Mouse (Mus musculus) cortical plate, adult 2 months (tissue): Measurements from ENCODE around the gene Hyal1. TPM values are rescaled to one million over a fixed set of nuclear protein-coding genes. Genes with fewer than 3 reads are reported as not detected.

ENCODE experiments used
- H3K27ac ChIP-seq: fragments of 200-500 bp; 2 replicates; pipeline ENCODE4 v1.5.1; 2012; ENCODE audit warnings: low read length, control low read depth, inconsistent platforms; ENCODE audit not compliant: insufficient read depth
- H3K4me1 ChIP-seq: fragments of 200-500 bp; 2 replicates; pipeline ENCODE4 v1.6.1; 2011; ENCODE audit warnings: low read length; ENCODE audit not compliant: control insufficient read depth, insufficient read depth
- H3K4me3 ChIP-seq: fragments of 200-500 bp; 2 replicates; pipeline ENCODE4 v1.5.1; 2011; ENCODE audit warnings: mild to moderate bottlenecking, low read length, control low read depth; ENCODE audit not compliant: insufficient read depth
- CTCF ChIP-seq: fragments of 200-500 bp; IDR thresholded peaks from 2 replicates; pipeline ENCODE4 v1.5.1; 2011; ENCODE audit warnings: mild to moderate bottlenecking, control low read depth, low read length; ENCODE audit not compliant: insufficient read depth; ENCODE audit errors: extremely low read depth
- POLR2A ChIP-seq: fragments of 200-500 bp; IDR thresholded peaks from 2 replicates; pipeline ENCODE4 v1.6.1; 2011; ENCODE audit warnings: mild to moderate bottlenecking, low read length, control low read depth; ENCODE audit not compliant: insufficient read depth; ENCODE audit errors: extremely low read depth
- polyA plus RNA-seq: library from polyadenylated mRNA; depleted of rRNA; stranded (reverse); fragments of >200 nt; gene quantifications from 2 replicates; pipeline ENCODE4 v1.2.3, GENCODE M21; 2012

Hyal1 gene
- polyA plus RNA-seq, 1 experiment: 5.7 TPM

- Histone ChIP-seq H3K27ac (peak overlapping the region; percentile 97), H3K4me1 (0 out of 2 replicates have a peak, but pooled peaks cover 5% of the 10 kb centered on the region), H3K4me3 (peak overlapping the region; percentile 11; the same call in 1 of the 2 replicates)
- TF ChIP-seq CTCF (peak; percentile 62), POLR2A (peak; percentile 85; the same call in 1 of the 2 replicates)
Observed at GRCm38 (mm10) chr9:107612191-107612944, 35.6 kb downstream of the Hyal1 start.

DNA sequence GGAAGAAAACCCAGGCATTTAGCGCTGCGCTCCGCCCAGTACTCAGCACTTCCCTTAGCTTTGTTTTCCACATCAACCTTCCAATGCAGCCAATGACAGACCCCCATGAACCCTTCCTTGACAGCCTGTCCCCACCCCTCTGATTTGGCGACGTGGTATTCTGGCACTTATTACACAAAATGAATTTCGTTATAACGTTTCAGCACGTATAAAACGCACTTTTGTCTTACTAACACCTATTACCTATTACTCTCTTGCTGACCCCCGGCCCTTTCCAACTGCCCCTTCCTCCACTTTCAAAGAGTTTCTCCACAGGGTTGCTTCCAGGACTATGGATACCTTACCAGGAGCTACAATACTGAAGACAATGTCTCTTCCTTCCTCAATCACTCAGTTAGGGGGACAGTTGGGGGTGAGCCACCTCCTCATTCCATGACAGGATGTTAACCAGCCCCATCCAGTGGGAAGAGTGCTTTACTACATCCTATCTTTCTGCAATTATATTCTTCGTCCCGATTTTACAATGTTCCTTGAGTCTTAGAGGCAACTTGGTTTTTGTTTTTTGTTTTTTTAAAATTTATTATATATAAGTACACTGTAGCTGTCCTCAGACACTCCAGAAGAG lies 36.3 kb downstream of the Hyal1 start:
- Histone ChIP-seq H3K4me1 (0 out of 2 replicates have a peak, but pooled peaks cover 5% of the 10 kb centered on the region), H3K4me3 (0 out of 2 replicates have a peak overlapping the region, but pooled peaks have one; percentile 0), H3K27ac (peak overlapping the region; percentile 30)
- TF ChIP-seq POLR2A (no peak), CTCF (no peak; the same call in 1 of the 2 replicates)

DNA sequence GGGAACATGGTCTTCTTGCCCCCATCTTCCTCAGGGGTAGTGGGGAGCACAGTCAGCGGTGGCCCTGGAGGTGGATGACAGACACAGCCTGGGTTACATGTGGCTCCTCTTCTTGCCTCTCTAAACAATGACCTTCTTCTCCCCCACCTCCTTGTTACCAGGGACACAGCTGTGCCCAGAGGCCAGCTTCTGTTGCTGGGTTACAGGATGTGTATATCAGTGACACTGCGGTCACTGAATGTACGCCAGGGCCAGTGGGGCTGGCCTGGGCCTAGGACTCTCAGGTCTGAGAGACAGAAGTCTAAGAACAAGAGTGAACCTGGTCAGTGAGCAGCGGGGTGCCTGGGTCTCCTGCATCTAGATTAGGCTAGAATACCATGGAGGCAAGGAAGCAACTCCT lies 38.3 kb downstream of the Hyal1 start:
- TF ChIP-seq POLR2A (no peak), CTCF (no peak)
- Histone ChIP-seq H3K4me1 (0 out of 2 replicates have a peak, but pooled peaks cover 5% of the 10 kb centered on the region), H3K27ac (no peak overlapping the region), H3K4me3 (no peak overlapping the region)

- no peaks in the 10 kb centered on the region for H3K4me1 ChIP-seq
- TF ChIP-seq CTCF: no peak
- TF ChIP-seq POLR2A: no peak
- no peak overlapping the region for H3K4me3 ChIP-seq
- no peak overlapping the region for H3K27ac ChIP-seq
Observed at GRCm38 (mm10) chr9:107617461-107617860, 40.7 kb downstream of the Hyal1 start.

DNA sequence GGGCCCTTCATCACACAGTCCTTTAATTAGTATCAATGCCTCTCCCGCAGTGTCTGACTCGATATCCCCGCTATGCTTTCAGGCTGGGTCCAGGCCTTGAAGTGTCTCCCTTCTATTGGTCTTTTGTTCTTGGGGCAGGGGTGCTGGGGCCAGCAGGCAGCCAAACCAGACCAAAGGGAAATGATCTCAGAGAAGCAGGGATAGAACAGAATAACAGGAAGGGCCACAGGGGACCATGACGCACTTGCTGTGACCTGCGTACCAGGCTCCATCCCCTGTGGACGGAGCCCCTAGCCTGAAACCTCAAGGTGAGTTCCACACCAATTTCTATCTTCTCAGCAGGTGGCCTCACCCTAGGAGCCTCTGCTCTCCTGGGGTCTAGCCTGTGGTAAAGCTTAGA lies 41.4 kb downstream of the Hyal1 start:
- Histone ChIP-seq H3K4me3 (no peak overlapping the region), H3K4me1 (no peaks in the 10 kb centered on the region), H3K27ac (peak overlapping the region; percentile 41; the same call in 1 of the 2 replicates)
- no peak for TF ChIP-seq POLR2A
- no peak for TF ChIP-seq CTCF

DNA sequence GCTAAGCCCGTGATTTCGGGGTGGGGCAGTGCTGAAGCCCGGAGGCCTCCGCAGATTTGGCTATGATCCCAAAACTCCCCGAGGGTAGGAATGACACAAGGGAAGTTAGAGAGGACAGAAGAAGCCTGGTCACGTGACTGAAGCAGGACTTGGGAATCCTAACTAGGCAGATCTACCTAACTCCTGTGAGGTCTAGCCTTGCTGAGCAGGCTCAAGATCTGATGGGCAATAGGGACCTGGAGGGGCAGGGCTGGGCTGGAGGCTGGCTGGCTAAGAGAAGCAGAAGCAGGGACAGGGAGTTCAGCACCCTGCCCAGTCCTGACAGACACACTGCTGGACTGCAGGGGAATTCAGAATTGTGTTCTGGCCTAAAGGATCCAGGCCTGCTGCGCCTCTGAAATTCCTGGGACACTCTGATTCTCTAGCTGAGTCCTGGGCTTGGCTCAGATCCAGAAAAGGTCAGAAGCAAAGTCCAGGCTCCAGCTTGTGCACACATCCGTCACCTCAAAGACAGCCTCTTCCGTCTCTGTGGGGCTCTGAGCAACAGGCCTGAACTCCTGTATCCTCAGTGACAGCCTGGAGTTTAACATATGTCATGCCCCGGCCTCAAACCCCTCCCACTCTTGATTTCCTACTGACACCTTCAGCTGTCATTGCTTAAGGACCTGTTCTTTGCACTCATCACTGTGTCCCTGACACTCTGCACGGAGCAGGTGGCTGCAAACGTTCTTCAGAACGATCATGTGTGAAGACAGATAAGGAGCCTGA lies 42.2 kb downstream of the Hyal1 start:
- no peak overlapping the region for H3K4me3 ChIP-seq
- H3K4me1 ChIP-seq: no peaks in the 10 kb centered on the region
- TF ChIP-seq CTCF (no peak), POLR2A (no peak)
- peak overlapping the region; percentile 41; the same call in 1 of the 2 replicates for H3K27ac ChIP-seq

DNA sequence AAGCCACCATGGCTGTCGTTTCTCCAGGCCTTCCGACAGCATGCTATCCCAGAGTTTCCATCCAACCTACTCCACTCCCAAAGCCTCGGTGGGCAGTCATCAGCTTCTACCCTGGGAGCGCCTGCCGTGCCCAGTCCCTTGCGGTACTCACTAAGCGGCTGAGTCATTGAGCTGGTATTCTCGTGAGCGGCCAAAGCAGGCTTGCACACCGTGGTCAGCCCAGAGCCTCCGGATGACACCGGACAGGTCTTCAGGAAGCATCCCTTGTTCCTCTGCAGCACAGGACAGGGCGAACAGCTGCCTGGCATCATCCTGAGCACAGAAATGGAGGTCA lies 42.8 kb downstream of the Hyal1 start:
- no peak overlapping the region for H3K27ac ChIP-seq

DNA sequence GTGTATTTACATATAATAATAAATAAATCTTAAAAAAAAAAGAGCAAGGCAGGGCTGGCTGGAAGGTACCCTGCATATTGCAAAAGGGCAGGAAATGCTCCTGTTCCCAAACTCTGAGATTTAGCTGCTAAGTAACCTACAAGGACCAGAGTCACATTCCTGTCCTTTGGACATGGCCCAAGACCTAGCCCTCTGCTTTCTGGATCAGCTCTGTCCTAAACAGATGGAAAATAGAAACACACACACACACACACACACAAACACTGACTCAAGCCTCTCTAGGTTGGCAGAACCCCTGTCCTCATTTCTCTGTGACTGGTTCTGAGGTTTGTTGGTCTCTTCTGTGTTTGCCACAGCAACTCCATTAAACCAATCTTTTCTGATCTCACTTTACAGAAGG lies 44.2 kb downstream of the Hyal1 start:
- Histone ChIP-seq H3K4me1 (no peaks in the 10 kb centered on the region), H3K27ac (no peak overlapping the region), H3K4me3 (no peak overlapping the region)
- TF ChIP-seq CTCF (no peak), POLR2A (no peak)

More for the DNA sequence above, 42.8 kb downstream of the Hyal1 start:
- Histone ChIP-seq H3K4me3 (no peak overlapping the region), H3K4me1 (no peaks in the 10 kb centered on the region)
- no peak for TF ChIP-seq POLR2A

DNA sequence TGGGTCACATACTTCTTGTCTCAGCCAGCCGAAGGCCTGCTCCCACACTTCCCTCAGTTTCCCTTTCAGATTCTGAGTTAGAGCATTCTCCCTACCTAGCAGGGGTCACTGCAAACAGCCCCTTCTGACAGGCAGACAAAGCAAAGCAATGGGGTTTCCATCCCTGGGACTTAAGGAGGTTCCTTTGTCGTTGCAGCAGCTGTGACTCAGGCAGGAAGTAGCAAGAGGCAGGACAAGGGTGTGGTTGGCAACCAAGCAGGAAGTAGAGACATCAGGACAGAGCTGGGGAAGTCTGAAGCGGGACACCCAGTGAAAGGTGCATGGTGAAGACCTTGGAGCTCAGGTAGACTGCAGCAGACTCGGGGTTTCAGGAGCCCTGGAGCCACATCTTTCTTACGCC lies 47.8 kb downstream of the Hyal1 start:
- H3K27ac ChIP-seq: no peak overlapping the region
- TF ChIP-seq POLR2A (no peak), CTCF (no peak)
- H3K4me1 ChIP-seq: peaks cover 9% of the 10 kb centered on the region
- H3K4me3 ChIP-seq: no peak overlapping the region

DNA sequence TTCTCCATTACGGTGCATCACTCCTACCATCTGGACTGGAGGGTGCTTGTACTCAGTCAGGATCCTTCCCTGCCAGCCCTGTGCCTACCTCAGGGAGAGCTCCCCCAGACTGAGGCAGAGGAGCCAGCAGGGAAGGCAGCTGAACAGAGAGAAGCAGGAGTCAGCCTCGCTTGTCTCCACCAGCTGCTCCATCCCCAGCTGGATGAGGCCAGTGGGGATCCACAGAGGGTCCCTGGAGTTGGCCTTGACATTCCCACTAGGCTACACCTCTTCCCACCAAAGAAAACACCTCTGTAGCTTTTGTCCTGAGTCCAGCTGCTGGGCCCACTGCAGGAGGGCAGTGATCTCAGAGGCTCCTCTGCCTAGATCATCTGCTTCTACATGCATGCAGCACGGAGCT lies 48.2 kb downstream of the Hyal1 start:
- no peak for TF ChIP-seq CTCF
- TF ChIP-seq POLR2A: no peak
- H3K4me3 ChIP-seq: no peak overlapping the region
- H3K27ac ChIP-seq: peak overlapping the region; percentile 42; the same call in 1 of the 2 replicates
- peaks cover 9% of the 10 kb centered on the region for H3K4me1 ChIP-seq
